Mouse (Mus musculus): ENCODE results near the gene Gemin5.

The Gemin5 gene

DNA sequence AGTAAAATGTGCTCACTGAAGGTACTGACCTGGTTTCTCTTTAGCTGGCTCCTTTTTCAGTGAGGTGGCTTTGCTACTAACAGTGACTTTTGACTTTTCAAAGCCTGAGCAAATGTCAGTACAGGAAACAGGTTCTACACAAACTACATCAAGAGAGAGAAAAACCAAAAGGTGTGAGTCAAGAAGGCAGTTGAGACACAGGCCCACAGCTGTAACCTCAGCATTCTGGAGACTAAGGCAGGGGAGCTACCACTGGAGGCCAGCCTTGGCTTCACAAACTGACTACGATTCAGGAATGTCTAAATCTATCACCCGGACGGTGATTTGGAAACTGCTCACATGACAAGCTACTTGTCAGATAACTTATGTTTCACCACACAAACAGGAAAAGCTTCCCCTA lies 28.9 kb downstream of the Gemin5 start:
- peaks cover 2% of the 10 kb centered on the region for H3K36me3 ChIP-seq (ENCODE audit: control insufficient read depth, insufficient read depth, low read length, poor library complexity, severe bottlenecking)
- no peak for DNase-seq (ENCODE audit: low read depth, low spot score)
- no peaks in the 10 kb centered on the region for H3K27me3 ChIP-seq (ENCODE audit: control insufficient read depth, insufficient read depth, low read length, poor library complexity, severe bottlenecking)

DNA sequence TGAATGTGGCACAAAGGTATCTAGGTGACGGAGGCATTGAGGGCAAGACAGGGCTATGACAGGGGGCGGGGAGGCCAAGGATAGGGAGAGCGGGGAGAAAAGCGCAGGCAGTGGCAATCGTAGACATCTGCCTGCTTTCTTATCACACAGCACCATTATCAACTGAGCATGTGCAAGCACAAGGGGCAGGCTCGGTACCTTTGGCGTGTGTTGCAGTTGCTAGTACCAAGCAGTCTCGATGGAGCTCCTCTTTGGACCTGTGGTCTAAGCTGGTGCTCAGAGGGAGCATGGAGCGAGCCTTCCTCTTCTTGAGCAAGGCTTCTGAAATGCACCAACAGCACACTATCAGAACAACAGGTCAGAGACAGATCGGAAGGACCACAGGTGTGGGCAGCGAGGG lies 29.5 kb downstream of the Gemin5 start:
- Histone ChIP-seq H3K27me3 (ENCODE audit: control insufficient read depth, insufficient read depth, low read length, poor library complexity, severe bottlenecking) (no peaks in the 10 kb centered on the region), H3K36me3 (ENCODE audit: control insufficient read depth, insufficient read depth, low read length, poor library complexity, severe bottlenecking) (peaks cover 2% of the 10 kb centered on the region)
- DNase-seq (ENCODE audit: low read depth, low spot score) = no peak

DNA sequence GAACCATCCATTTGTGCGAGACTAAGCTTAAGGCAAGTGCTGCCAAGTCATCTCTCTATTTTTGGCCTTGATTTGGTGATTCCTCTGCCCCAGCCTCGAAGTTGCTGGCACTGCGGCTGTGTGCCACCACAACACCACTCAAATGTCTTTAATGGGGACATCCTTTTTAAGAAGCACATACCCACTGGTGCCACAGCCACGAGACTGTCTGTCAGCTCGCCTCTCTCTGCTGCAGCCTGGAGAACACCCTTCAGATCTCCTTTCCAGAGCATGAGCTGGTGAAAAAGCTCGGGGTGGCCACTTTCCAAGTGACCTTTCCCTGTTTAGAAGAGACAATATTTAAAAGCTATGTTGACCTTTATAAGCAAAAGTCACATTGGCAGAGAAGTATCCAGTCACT lies 31.7 kb downstream of the Gemin5 start:
- no peak for DNase-seq (ENCODE audit: low read depth, low spot score)
- Histone ChIP-seq H3K36me3 (ENCODE audit: control insufficient read depth, insufficient read depth, low read length, poor library complexity, severe bottlenecking) (peaks cover 2% of the 10 kb centered on the region), H3K27me3 (ENCODE audit: control insufficient read depth, insufficient read depth, low read length, poor library complexity, severe bottlenecking) (no peaks in the 10 kb centered on the region)

DNA sequence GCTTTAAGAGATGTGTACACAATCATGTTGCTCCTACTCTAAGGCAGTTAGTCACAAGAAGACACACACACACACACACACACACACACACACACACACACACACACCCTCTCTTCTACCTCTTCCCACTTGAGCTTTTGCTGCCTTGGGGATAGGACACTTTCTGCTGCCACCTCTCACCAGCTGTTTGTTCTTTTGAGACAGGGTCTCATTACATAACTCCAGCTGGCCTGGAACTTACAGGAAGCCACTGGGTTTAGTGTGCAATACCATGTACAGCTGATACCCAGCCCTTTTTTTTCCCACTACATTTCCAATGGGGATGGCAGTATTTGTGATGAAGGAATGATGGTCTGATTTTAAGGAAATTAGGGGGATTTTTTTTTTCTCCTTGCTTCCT lies 33.0 kb downstream of the Gemin5 start:
- no peak for DNase-seq (ENCODE audit: low read depth, low spot score)
- Histone ChIP-seq H3K36me3 (ENCODE audit: control insufficient read depth, insufficient read depth, low read length, poor library complexity, severe bottlenecking) (peaks cover 2% of the 10 kb centered on the region), H3K27me3 (ENCODE audit: control insufficient read depth, insufficient read depth, low read length, poor library complexity, severe bottlenecking) (no peaks in the 10 kb centered on the region)

DNA sequence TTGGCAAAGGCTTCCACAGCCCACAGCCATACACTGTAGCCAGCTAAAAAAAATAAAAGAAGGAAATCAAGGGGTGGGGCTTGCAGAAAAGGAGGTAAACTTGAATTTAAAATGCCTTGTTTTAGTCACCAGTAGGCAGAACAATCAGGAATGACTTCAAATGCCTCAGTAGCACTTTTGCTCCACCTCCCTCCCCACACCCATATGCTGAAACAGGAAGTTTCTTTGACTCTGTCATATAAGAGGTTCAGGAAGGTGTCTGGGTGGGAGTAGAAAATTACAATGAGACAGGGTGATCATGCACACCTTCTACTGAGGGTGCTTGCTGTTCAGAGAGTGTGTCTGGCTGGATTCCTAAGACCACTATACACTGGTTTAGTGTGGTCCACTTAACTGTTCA lies 33.5 kb downstream of the Gemin5 start:
- Histone ChIP-seq H3K36me3 (ENCODE audit: control insufficient read depth, insufficient read depth, low read length, poor library complexity, severe bottlenecking) (peaks cover 4% of the 10 kb centered on the region), H3K27me3 (ENCODE audit: control insufficient read depth, insufficient read depth, low read length, poor library complexity, severe bottlenecking) (no peaks in the 10 kb centered on the region)
- DNase-seq (ENCODE audit: low read depth, low spot score) = no peak

DNA sequence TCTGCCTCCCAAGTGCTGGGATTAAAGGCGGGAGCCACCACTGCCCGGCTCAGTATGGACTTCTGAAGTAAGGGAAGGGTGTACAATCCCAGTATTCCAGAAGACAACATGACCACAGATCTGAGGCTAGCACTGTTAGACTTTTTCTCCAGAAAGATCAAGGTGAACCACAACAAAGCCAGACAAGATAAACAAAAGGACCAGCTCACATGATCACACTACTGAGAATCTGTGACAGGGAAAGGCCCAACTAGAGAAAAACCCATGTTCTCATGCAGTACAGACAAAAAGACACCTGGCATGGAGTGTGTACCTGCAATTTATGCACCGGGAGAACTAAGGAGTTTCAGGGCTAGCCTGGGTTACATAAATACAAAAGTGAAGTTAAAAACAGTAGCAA lies 36.3 kb downstream of the Gemin5 start:
- DNase-seq (ENCODE audit: low read depth, low spot score) = no peak
- H3K36me3 ChIP-seq (ENCODE audit: control insufficient read depth, insufficient read depth, low read length, poor library complexity, severe bottlenecking) = peaks cover 8% of the 10 kb centered on the region
- no peaks in the 10 kb centered on the region for H3K27me3 ChIP-seq (ENCODE audit: control insufficient read depth, insufficient read depth, low read length, poor library complexity, severe bottlenecking)

DNA sequence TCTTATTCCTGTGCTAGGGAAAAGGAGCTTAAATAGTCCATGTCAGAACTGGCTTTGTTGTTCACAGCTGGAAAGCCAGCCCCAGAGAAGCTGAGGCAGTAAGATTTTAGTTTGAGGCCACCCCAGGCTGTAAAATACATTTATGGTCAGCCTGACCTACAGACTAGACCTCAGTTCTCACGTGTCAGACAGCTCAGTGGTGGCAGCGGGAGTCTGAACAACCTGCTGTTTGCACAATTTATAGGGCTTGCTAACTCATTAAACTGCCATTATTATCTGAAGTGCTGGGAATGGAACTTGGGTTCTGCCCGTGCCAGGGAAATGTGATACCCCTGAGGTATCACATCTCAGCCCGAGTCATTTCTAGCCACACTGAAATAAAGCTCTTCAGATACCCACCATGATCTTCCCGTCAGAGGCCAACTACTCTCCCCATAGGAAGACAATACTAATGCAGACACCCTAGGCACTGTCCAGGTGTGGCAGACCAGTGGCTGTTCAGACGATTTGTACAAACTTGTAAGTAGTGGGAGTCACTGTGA lies 39.0 kb downstream of the Gemin5 start:
- no peak for DNase-seq (ENCODE audit: low read depth, low spot score)
- Histone ChIP-seq H3K36me3 (ENCODE audit: control insufficient read depth, insufficient read depth, low read length, poor library complexity, severe bottlenecking) (peaks cover 9% of the 10 kb centered on the region), H3K27me3 (ENCODE audit: control insufficient read depth, insufficient read depth, low read length, poor library complexity, severe bottlenecking) (no peaks in the 10 kb centered on the region)

DNA sequence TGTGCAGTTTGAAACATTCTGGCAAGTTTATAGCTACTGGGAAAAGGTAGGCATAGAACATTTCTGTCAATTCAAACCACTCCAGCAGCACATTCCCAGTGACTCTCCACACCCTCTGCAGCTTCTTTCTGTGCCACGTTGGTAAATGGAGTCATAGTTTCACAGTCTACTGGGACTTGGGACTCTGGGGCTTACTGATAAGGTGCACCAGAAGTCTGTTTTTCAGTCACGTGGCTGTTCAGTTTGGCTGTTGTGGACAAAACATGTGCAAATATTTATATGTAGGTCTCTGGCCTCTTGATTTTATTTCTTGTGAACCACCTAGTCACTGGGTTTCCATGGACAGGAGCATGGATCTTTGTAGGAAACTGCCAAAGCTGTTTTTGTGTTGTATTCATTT lies 40.8 kb downstream of the Gemin5 start:
- Histone ChIP-seq H3K27me3 (ENCODE audit: control insufficient read depth, insufficient read depth, low read length, poor library complexity, severe bottlenecking) (no peaks in the 10 kb centered on the region), H3K36me3 (ENCODE audit: control insufficient read depth, insufficient read depth, low read length, poor library complexity, severe bottlenecking) (peaks cover 8% of the 10 kb centered on the region)
- no peak for DNase-seq (ENCODE audit: low read depth, low spot score)

DNA sequence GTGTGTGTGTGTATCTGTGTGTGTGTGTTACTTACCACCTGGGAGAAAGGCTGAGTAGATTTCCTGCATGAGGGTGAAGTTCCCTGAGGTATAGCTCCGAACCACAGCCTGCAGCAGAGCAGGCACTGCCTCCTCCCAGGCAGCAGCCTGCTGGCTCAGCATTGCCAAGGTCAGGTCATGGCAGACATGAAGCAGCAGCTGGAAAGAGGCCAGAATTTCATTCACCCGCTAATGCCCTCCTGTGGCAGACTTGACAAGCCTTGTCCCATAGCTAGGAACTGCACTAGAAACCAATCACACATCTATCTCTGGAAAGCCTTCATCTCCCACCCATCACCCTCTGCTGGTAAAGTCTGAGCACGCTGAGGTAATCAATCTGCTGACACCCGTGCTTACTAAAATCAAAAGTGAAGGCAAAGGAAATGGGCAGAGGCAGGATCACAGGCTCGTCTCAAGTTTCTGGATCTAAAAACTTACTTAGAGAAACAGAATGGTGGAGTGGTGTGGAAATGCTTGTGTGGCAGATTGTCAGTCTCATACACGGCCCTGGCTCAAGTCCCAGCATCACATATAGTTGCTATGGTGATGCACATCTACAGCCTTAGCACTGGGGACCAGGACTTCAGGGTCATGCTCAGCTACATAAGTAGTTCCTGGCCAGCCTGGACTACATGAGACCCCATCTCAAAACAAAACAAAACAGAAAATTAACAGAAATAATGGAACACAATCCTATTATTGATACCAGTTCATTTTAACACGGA lies 41.8 kb downstream of the Gemin5 start:
- no peak for DNase-seq (ENCODE audit: low read depth, low spot score)
- Histone ChIP-seq H3K36me3 (ENCODE audit: control insufficient read depth, insufficient read depth, low read length, poor library complexity, severe bottlenecking) (peaks cover 8% of the 10 kb centered on the region), H3K27me3 (ENCODE audit: control insufficient read depth, insufficient read depth, low read length, poor library complexity, severe bottlenecking) (no peaks in the 10 kb centered on the region)

DNA sequence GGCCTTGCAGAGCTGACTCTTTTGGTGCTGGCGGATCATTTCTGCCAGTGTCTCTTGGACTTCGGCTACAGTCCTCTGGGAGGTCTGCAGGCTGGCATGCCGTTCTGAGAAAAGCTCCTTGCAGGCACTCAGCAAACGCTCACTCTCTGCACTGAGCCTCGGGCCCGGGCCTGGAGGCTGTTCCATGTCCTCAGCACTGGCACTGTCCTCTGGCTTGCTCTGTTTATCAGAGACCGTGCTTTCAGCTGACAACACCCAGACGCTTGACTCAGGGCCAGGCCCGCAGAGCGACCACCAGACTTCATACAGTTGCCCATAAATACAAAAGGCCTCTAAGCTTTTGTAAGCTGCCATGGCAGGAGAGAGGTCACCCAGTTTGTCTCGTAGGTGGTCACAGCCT lies 43.3 kb downstream of the Gemin5 start:
- Histone ChIP-seq H3K27me3 (ENCODE audit: control insufficient read depth, insufficient read depth, low read length, poor library complexity, severe bottlenecking) (no peaks in the 10 kb centered on the region), H3K36me3 (ENCODE audit: control insufficient read depth, insufficient read depth, low read length, poor library complexity, severe bottlenecking) (peaks cover 12% of the 10 kb centered on the region)
- no peak for DNase-seq (ENCODE audit: low read depth, low spot score)

DNA sequence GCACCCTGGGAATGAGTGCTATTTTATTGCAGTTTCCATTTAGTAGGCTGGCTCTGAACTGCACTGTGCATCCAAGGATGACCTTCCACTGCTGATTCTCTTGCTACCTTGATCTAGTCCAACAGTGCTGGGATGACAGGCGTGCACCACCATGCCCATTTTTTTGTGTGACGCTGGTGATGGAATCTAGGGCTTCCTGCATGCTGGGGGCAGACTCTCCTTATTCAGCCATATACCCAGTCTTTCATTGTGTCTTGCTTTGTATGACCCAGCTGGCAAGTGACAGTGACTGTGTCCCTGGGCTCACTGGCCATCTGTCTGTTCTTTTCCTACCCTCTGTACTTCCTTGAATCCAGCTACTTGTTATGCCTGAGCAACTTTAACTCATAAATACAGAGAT lies 44.6 kb downstream of the Gemin5 start:
- H3K36me3 ChIP-seq (ENCODE audit: control insufficient read depth, insufficient read depth, low read length, poor library complexity, severe bottlenecking) = peaks cover 11% of the 10 kb centered on the region

DNA sequence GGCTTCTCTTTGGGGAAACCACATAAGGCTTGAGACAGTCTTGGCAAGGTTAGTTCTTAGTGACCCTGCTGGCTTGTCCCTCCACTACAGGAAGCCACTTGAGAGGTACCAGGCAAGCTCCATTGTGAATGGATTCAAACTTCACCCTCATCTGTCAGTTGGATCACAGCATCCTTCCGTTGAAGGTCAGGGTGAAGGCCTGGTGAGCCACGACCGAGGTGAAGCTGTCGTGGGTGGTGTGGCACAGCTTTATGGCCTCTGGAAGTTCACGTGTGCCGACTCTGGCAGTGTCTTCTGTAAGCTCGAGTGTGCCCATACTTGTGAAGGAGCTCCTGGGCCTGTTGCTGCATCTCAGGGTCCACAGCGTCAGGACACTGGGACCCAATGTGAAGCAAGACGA lies 47.0 kb downstream of the Gemin5 start:
- peaks cover 9% of the 10 kb centered on the region for H3K36me3 ChIP-seq (ENCODE audit: control insufficient read depth, insufficient read depth, low read length, poor library complexity, severe bottlenecking)
- no peak for DNase-seq (ENCODE audit: low read depth, low spot score)
- no peaks in the 10 kb centered on the region for H3K27me3 ChIP-seq (ENCODE audit: control insufficient read depth, insufficient read depth, low read length, poor library complexity, severe bottlenecking)

More for the DNA sequence above, 44.6 kb downstream of the Gemin5 start:
- H3K27me3 ChIP-seq (ENCODE audit: control insufficient read depth, insufficient read depth, low read length, poor library complexity, severe bottlenecking) = no peaks in the 10 kb centered on the region
- DNase-seq (ENCODE audit: low read depth, low spot score) = no peak

DNA sequence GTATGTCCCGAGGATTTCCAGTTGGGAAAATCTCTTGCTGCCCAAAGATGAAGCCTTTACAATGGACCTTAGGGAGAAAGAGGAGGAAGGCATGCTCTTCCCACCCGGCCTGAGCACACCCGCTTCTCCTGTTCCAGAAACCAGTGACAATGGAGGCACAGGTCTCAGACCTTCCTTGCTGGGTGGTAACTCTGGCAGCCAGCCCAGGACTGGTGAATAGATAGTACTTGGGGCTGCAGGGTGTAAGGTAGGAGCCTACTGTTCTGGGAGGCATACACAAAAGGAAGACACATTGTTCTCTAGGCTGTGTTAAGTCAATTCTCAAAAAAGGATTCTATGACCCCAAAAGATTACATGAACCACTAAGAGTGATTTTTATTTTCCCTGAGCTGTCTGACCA lies 47.7 kb downstream of the Gemin5 start:
- Histone ChIP-seq H3K27me3 (ENCODE audit: control insufficient read depth, insufficient read depth, low read length, poor library complexity, severe bottlenecking) (no peaks in the 10 kb centered on the region), H3K36me3 (ENCODE audit: control insufficient read depth, insufficient read depth, low read length, poor library complexity, severe bottlenecking) (peaks cover 11% of the 10 kb centered on the region)
- no peak for DNase-seq (ENCODE audit: low read depth, low spot score)

DNA sequence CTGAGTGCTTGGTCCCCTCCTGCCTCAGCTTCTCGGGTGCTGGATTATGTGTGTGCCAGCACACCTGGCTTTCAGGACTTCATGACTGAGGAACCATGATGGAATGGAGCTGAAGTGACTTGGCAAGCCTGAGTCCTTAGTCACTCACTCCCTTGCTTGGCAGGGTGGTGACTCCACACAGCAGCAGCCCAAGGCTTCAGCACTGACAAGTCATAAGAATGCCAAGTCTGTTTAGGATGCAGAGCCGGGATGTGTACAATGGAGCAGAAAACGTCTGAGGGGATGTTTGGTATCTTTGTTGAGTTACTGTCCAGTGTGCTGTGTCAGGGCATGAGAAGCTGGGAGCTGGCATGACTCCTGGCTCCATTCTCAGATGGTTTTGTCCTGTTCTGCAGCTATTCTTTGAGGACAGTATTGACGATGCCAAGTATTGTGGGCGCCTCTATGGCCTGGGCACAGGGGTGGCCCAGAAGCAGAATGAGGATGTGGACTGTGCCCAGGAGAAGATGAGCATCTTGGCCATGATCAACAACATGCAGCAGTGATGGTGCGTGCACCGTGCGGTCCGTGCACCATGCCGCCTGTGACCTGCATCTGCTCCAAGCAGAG lies 51.2 kb downstream of the Gemin5 start:
- peaks cover 19% of the 10 kb centered on the region for H3K36me3 ChIP-seq (ENCODE audit: control insufficient read depth, insufficient read depth, low read length, poor library complexity, severe bottlenecking)
- DNase-seq (ENCODE audit: low read depth, low spot score) = no peak
- no peaks in the 10 kb centered on the region for H3K27me3 ChIP-seq (ENCODE audit: control insufficient read depth, insufficient read depth, low read length, poor library complexity, severe bottlenecking)

DNA sequence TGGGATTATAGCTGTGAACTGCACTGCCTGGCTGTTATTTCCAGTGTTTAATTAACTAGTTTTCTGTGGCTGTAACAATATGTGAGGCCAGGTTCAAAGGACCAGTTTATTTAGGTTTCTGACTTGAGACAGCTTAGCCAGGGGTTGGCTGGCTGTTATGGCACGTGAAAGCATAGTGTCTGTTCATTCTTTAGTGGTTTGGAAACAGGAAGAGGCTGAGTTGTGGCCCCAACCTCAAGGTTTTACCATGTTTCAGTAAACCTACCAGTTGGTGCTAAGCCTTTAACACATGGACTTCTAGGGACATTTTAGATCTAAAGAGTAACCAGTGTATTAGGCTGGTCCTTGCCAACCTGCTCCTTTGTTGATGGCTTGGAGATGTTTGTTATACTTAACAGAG lies 51.8 kb downstream of the Gemin5 start:
- no peaks in the 10 kb centered on the region for H3K27me3 ChIP-seq (ENCODE audit: control insufficient read depth, insufficient read depth, low read length, poor library complexity, severe bottlenecking)
- no peak for DNase-seq (ENCODE audit: low read depth, low spot score)
- H3K36me3 ChIP-seq (ENCODE audit: control insufficient read depth, insufficient read depth, low read length, poor library complexity, severe bottlenecking) = peaks cover 22% of the 10 kb centered on the region
